Mouse (Mus musculus) testis, adult 2 months (tissue): ENCODE measurements at regions not wholly inside any gene's neighbourhood (a gene's known extent, or its start where the extent isn't known, plus 50 kb on each side); places are given as distances from the start of the nearest gene placed in this dataset.

ENCODE experiments used
- H3K27ac ChIP-seq: fragments of 200-500 bp; 2 replicates; pipeline ENCODE4 v1.5.1; 2012; ENCODE audit warnings: low read depth, low read length; ENCODE audit not compliant: control insufficient read depth, insufficient read depth
- H3K27me3 ChIP-seq: fragments of 200-500 bp; 2 replicates; pipeline ENCODE4 v1.6.1; 2012; ENCODE audit warnings: mild to moderate bottlenecking, low read length, moderate library complexity; ENCODE audit not compliant: control insufficient read depth, insufficient read depth
- H3K36me3 ChIP-seq: fragments of 200-500 bp; 2 replicates; pipeline ENCODE4 v1.6.1; 2012; ENCODE audit warnings: mild to moderate bottlenecking, low read length; ENCODE audit not compliant: control insufficient read depth, insufficient read depth
- H3K4me1 ChIP-seq: fragments of 200-500 bp; 2 replicates; pipeline ENCODE4 v1.6.1; 2012; ENCODE audit warnings: low read length; ENCODE audit not compliant: control insufficient read depth, insufficient read depth
- H3K4me3 ChIP-seq: fragments of 200-500 bp; 2 replicates; pipeline ENCODE4 v1.5.1; 2012; ENCODE audit warnings: low read depth, mild to moderate bottlenecking, low read length, moderate library complexity, mixed read lengths; ENCODE audit not compliant: control insufficient read depth
- CTCF ChIP-seq: fragments of 200-500 bp; IDR thresholded peaks from 2 replicates; pipeline ENCODE4 v1.5.1; 2012; ENCODE audit warnings: low read depth, mild to moderate bottlenecking, inconsistent platforms, low read length, moderate library complexity; ENCODE audit not compliant: control insufficient read depth, insufficient read depth, insufficient replicate concordance
- POLR2A ChIP-seq: fragments of 200-500 bp; IDR thresholded peaks from 2 replicates; pipeline ENCODE4 v1.6.1; 2012; ENCODE audit warnings: low read depth, mild to moderate bottlenecking, inconsistent platforms, low read length, moderate library complexity; ENCODE audit not compliant: control insufficient read depth

GRCm38 (mm10) chr4:114680360-114680759 lies 141.2 kb upstream of the Gm12830 start:
- Histone ChIP-seq H3K4me3 (no peak overlapping the region), H3K27me3 (no peaks in the 10 kb centered on the region), H3K4me1 (no peaks in the 10 kb centered on the region; the same call in 1 of the 2 replicates), H3K36me3 (no peaks in the 10 kb centered on the region), H3K27ac (no peak overlapping the region)
- TF ChIP-seq POLR2A: no peak
- TF ChIP-seq CTCF: no peak

- Histone ChIP-seq H3K36me3 (no peaks in the 10 kb centered on the region), H3K4me3 (no peak overlapping the region), H3K27ac (no peak overlapping the region), H3K4me1 (no peaks in the 10 kb centered on the region; the same call in 1 of the 2 replicates), H3K27me3 (no peaks in the 10 kb centered on the region)
- TF ChIP-seq CTCF: no peak
- TF ChIP-seq POLR2A: no peak
Observed at GRCm38 (mm10) chr4:114682955-114683354, 138.6 kb upstream of the Gm12830 start.

- Histone ChIP-seq H3K27me3 (no peaks in the 10 kb centered on the region), H3K27ac (no peak overlapping the region), H3K4me3 (no peak overlapping the region), H3K36me3 (no peaks in the 10 kb centered on the region), H3K4me1 (no peaks in the 10 kb centered on the region; the same call in 1 of the 2 replicates)
- TF ChIP-seq POLR2A: no peak
- TF ChIP-seq CTCF: no peak
Observed at GRCm38 (mm10) chr4:114683696-114684095, 137.8 kb upstream of the Gm12830 start.

DNA sequence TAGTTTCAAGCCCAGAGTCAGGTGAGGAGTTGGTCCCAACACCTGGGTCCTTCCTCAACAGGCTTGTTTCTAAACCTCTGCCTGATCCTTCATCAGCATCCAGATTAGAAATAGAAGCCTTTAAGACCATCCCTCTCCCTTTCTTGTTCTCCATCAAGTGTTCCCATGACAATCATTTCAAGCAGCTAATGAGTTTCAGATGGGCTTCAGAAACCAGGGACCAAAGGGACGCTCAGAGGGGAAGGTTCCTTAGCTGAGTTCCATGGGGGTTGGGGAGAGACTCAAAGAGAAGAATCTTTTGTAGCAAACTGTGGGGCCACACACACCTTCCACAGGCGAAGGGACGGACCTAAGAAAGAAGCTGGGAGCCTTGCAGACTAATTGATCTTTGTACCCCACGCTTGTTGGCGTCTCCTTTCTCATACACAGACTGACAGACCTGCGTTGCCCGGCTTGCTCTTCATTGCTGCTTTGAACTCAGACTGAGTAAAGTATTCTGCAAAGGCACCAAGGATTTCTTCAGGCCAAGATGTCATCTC lies 136.6 kb upstream of the Gm12830 start:
- no peaks in the 10 kb centered on the region for H3K27me3 ChIP-seq
- no peak for TF ChIP-seq POLR2A
- H3K4me1 ChIP-seq: no peaks in the 10 kb centered on the region; the same call in 1 of the 2 replicates
- H3K4me3 ChIP-seq: no peak overlapping the region
- no peak overlapping the region for H3K27ac ChIP-seq
- no peaks in the 10 kb centered on the region for H3K36me3 ChIP-seq

DNA sequence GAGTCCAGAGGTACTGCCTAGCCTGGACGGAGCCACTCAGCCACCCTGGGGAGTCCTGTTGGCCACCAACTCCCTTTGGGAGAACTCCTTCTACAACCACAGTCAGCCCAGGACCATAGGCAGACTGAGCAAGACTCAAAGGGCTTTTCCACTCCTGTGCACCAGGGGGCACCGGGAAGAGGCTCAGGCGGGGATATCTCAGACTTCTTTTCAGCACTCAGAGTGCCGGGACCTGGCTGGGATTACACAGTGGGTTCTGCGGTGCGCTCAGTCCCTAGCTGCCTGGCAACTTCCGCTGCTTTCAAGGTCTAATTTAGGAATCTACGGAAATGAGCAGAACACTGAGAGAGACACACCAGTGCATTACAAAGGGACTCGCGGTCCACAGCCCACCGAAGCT lies 136.1 kb upstream of the Gm12830 start:
- Histone ChIP-seq H3K4me1 (no peaks in the 10 kb centered on the region; the same call in 1 of the 2 replicates), H3K4me3 (no peak overlapping the region), H3K27ac (no peak overlapping the region), H3K27me3 (no peaks in the 10 kb centered on the region), H3K36me3 (no peaks in the 10 kb centered on the region)
- 0 out of 2 replicates have a peak, but pooled peaks have one; percentile 22 for TF ChIP-seq CTCF
- TF ChIP-seq POLR2A: no peak

DNA sequence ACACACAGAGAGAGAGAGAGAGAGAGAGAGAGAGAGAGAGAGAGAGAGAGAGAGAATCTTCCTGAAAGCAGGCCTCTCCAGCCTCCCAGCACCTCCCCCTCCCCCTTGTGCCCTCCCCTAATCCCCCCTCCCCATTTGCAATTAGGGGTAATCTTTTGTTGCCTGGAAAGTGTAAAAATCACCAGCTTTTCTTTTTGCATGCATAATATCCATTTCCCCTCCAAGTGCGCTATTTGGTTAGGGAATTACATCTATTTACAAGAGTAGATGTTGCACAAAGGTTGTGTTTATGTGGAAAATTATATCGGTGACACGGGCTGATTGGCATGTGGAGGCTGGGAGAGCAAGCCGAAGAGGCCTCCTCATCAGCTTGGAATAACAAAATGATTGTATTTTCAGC lies 135.4 kb upstream of the Gm12830 start:
- Histone ChIP-seq H3K4me1 (no peaks in the 10 kb centered on the region; the same call in 1 of the 2 replicates), H3K4me3 (no peak overlapping the region), H3K36me3 (no peaks in the 10 kb centered on the region), H3K27ac (no peak overlapping the region), H3K27me3 (no peaks in the 10 kb centered on the region)
- no peak for TF ChIP-seq CTCF
- no peak for TF ChIP-seq POLR2A

DNA sequence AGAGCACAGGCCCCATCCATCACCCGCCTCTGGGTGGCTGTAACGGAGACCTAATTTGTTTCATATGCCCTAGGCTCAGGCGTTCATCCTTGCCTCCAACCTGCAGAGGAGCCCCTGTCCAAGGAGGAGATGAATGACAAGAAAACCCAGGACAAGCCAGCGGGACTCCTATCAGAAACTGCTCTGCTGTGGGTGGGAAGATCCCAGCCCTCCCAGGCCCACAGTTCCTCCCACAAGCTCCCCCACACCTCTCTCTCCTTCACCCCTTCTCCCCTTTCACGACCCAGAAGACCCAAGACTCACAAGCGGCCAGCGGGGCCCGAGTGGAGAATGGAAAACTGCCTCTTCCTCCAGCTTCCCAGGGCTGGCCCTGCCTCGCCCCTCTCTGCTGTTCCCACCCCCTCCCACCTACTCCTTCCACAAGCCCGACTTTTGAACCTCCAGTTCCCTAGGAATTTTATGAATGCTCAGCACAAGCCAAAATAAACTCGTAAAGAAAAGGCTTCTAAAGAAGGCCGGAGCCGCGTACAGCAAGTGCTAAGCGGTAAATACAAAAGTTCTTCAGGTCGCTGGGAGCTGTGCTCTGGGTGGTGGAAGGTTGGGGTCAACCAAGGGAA lies 133.1 kb upstream of the Gm12830 start:
- Histone ChIP-seq H3K4me3 (no peak overlapping the region), H3K36me3 (no peaks in the 10 kb centered on the region), H3K4me1 (peaks cover 2% of the 10 kb centered on the region), H3K27ac (no peak overlapping the region), H3K27me3 (no peaks in the 10 kb centered on the region)
- TF ChIP-seq CTCF (no peak), POLR2A (no peak)
